Mouse (Mus musculus) right cerebral cortex, postnatal 36 days (tissue): ENCODE measurements around the gene Pde4b.
A peak's percentile ranks its signal among the peaks of the same experiment; 100 is the strongest.

Experiments used
- DNase-seq, 2 experiments: peaks; one replicate each; pipeline ENCODE4 v3.0.0; 2022; ENCODE audit warnings: low spot score in 2 of 2, mixed read lengths in 1 of 2

The Pde4b gene

DNA sequence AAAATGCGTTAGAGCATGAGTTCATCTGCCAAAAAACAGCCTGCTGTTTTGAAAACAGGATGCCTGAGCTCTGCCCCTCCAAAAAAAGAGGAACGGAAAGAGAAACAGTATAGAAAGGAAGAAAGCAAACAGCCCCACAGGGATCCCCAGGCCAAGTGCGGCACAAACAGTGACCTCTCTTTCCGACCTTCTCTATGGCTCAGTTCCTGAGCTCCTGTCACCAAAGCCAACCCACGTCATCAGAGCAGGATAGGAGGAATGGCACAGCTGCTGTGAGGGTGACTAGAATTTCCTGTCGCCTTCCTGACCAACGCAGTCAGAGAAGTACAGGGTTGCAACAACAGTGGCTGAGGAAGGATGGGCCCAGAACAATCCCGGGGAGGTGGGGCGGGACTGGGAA, 486.9 kb downstream of the Pde4b start:
- no peak for DNase-seq

DNA sequence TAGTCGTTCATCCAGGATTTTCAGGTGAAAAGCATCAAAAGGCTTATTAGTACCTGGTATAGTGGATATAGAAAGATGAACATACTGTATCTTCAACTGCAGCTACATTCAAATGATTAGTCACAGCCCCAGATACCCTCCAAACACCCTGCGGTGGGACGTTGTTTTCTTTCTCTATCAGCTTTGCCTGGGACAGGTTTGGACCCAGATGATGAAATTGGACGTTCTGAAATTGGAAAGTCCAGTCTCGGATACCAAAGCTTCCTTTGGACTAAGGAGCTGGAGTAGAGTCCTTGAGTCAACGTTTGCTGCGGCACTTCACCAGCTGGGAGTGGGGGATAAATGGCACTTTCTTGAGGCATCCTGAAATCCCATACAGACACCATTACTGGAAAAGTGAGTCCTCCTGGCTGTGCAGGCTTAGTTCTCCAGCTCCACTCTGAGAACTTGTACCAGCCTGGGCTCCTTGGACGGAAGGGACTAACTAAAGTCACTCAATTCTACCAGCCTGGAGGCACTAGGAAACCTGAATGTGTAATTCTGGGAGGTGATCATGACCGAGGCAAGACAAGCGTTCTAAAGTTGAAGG, 487.4 kb downstream of the Pde4b start:
- no peak for DNase-seq

GRCm38 (mm10) chr4:102576109-102576508, 488.8 kb downstream of the Pde4b start:
- DNase-seq: no peak

GRCm38 (mm10) chr4:102577636-102578035, 490.3 kb downstream of the Pde4b start:
- DNase-seq: no peak

GRCm38 (mm10) chr4:102579051-102579450, 491.7 kb downstream of the Pde4b start:
- no peak for DNase-seq

DNA sequence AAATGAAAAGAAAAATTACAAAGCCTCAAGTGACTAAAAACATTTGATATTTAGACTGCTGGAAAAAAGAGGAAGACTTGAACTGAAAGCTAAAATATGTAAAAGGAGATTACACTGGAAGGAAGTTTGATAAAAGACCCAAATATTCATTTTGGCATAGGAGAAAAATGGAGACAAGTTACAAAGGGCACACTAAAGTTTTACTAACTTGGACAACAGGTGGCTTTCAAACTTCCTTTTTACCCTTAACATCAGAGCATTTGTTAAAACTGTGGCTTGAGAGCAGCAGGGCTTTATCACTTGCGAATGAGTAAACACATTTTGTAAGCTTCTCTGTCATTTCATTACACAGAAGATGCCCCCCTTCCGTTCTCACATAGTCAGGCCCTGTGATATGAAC, 492.4 kb downstream of the Pde4b start:
- DNase-seq: no peak

GRCm38 (mm10) chr4:102582165-102582749, 494.9 kb downstream of the Pde4b start:
- DNase-seq: no peak

- no peak for DNase-seq
These were observed 495.6 kb downstream of the Pde4b start for GRCm38 (mm10) chr4:102582963-102583362.

DNA sequence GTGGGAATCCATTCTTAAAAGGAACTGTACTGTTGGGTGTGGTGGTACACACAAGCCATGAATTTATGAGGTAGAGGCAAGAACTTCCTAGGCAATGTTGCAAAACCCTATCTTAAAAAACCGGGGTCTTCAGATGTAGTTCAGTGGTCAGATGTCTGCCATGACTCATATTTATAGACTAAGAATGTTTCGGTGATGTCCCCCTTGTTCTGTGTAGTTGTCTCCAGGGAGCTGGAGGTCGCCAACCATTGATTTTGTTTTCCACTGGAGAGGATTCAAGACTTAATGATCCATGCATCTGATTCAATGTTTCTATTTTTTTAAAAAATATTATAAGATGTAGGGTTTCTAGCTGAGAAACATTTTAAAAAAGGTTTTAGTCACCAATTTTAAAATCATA, 496.1 kb downstream of the Pde4b start:
- DNase-seq: no peak

- DNase-seq: no peak
These were observed 497.4 kb downstream of the Pde4b start for GRCm38 (mm10) chr4:102584601-102585265.

- DNase-seq: no peak
These were observed 498.2 kb downstream of the Pde4b start for GRCm38 (mm10) chr4:102585541-102585940.

DNA sequence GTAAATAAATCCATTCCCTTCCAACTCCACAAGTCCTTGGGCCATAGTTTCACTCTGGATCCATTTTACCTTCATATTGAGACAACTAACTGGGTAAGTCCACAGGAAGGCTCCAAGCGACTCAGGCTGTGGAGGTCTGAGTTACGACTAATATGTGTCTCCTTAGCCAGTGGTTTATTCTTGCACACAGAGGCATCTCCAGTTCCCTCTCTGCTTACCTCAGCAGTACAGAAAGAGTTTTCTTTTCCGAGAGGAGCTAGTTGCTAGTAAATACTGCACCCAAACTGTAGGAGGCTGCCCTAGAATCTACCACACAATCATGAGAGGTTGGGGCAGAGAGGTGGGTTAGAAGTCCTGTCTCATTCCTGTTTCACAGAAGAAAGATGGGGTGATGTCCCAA, 499.4 kb downstream of the Pde4b start:
- no peak for DNase-seq

DNA sequence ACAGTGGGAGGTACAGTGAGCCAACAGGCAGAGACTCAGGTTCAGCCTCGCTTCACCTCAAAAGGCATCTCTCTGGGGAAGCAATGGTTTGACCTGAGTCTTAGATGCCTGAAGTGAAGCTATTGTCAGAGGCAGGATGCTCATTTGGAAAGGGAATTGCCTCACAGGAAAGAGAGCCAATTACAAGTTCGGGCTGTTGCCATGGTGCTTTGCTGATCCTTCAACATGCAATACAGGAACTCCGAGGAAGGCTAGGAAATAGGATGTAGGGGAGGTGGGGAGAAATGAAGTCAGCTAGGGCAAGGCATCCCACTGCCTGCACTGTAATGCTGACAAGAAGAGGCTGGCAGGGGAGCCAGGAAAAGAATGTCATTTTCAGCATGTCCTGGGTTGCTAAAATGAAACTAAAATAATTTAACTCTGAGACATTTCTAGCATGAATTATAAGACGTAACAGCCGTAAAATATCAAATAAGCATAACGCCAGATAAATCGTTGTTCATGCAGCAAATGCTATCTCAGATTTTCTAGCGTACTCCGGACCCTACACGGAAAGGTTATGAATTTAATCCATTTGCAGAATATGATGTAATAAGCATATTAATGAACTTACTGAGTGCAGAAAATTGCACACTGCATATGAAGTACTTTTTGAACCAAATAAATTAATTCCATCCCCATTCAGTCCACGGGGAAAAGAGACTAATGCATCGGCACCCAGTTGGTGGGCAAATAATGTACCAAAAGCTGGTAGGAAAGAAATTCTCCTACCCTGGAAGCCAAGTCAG, 501.5 kb downstream of the Pde4b start:
- DNase-seq: peak; percentile 43 to 63

- peak in 1 of 2 experiments; percentile 34 for DNase-seq
These were observed 502.2 kb downstream of the Pde4b start for GRCm38 (mm10) chr4:102589537-102590031.

- peak in 1 of 2 experiments; percentile 32 for DNase-seq
These were observed 504.5 kb downstream of the Pde4b start for GRCm38 (mm10) chr4:102591798-102592197.

DNA sequence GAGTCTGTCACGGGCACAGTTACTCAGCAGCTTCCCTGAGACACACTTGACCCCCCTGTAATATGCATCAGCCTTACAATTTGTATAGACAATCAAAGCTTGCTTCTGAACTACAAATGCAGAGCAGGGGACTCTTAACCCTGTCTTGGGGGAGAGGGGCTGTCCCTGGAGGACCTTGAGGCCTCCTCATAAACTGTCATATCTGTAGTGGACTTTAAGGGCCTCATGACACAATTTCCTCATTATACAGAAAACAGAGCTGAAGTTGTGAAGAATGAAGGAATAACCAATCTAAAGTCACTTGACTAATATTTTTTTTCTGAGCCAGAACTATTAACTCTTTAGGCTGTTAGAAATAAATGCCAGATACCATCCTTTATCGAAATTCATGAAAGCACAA, 505.2 kb downstream of the Pde4b start:
- DNase-seq: no peak

DNA sequence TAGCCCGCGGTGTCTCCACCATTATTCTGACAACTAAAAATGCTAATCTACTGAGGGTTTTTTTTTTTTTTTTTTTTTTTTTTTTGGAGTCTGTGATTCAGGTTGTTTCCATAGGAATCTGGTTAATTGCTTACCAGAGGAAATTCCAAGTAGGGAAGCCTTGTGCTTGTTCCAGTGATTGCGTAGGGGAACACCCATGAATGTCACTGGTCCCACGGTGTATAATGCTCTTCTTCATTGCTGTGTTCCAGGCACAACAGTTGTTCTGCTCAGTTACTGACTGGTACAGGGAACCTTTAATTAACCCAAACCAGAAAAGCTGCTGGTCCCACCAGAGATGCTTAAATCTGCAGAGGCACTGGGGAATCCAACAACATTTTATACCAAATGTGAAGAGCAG, 506.3 kb downstream of the Pde4b start:
- no peak for DNase-seq

GRCm38 (mm10) chr4:102594506-102594905, 507.2 kb downstream of the Pde4b start:
- no peak for DNase-seq

- no peak for DNase-seq
These were observed 516.6 kb downstream of the Pde4b start for GRCm38 (mm10) chr4:102603968-102604367.

- no peak for DNase-seq
These were observed 517.9 kb downstream of the Pde4b start for GRCm38 (mm10) chr4:102605231-102605630.

DNA sequence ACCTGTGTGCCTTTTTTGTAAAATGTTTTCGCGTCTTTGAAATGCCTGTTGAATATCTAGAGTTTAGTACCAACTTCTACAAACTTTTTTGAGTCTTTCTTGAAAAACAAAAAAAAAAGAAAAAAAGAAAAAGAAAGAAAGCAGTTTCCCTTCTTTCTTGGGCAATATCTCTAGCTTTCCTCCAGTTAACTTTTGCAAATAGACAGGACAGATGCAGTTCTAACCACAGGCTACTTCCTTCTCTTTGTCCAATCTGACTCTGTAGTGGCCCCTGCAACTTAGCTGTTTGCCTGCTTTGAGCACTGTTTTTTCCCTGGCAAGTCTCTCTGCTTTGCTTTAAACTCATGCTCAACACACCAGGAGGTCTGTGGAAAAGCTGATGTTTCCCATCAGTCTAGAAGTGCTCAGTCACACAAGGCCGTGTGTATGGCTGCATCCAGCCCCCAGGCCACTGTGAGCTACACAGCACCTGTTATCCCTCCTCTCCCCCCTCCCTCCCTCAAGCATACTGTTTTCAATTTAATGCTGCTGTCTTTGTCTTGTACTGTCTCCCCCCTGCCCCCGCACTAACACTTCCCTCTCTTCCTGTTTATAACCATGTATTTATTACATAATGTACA, 518.5 kb downstream of the Pde4b start:
- DNase-seq: no peak

- DNase-seq: no peak
These were observed 519.5 kb downstream of the Pde4b start for GRCm38 (mm10) chr4:102606825-102607224.
